Mouse (Mus musculus) neural tube, embryonic 13.5 days (tissue): ENCODE measurements around the gene Pxylp1. TPM values are rescaled to one million over a fixed set of nuclear protein-coding genes. Genes with fewer than 3 reads are reported as not detected.

ENCODE experiments used
- ATAC-seq: fragments of 200-750 bp; cut with Nextera tagmentation; 2 replicates; pipeline ENCODE4 v1.8.0; 2017; ENCODE audit warnings: low read depth, mild to moderate bottlenecking, moderate TSS enrichment, moderate library complexity
- H3K27ac ChIP-seq: fragments of 300-500 bp; sonication (generic); replicated peaks from 2 replicates; pipeline ENCODE4 v1.5.1; 2015; ENCODE audit warnings: moderate library complexity, mild to moderate bottlenecking, inconsistent platforms
- H3K27me3 ChIP-seq: fragments of 300-500 bp; sonication (generic); 2 replicates; pipeline ENCODE4 v1.6.1; 2015; ENCODE audit warnings: mild to moderate bottlenecking, inconsistent platforms
- H3K36me3 ChIP-seq: fragments of 300-500 bp; sonication (generic); 2 replicates; pipeline ENCODE4 v1.6.1; 2015; ENCODE audit warnings: mild to moderate bottlenecking, inconsistent platforms
- H3K4me1 ChIP-seq: fragments of 300-500 bp; sonication (generic); replicated peaks from 2 replicates; pipeline ENCODE4 v1.6.1; 2015; ENCODE audit warnings: inconsistent platforms
- H3K4me2 ChIP-seq: fragments of 300-500 bp; sonication (generic); 2 replicates; pipeline ENCODE4 v1.6.1; 2015; ENCODE audit warnings: inconsistent platforms, mild to moderate bottlenecking, moderate library complexity
- H3K4me3 ChIP-seq: fragments of 300-500 bp; sonication (generic); 2 replicates; pipeline ENCODE4 v1.5.1; 2015; ENCODE audit warnings: mild to moderate bottlenecking, inconsistent platforms
- H3K9ac ChIP-seq: fragments of 300-500 bp; sonication (generic); 2 replicates; pipeline ENCODE4 v1.6.1; 2015; ENCODE audit warnings: moderate library complexity, mild to moderate bottlenecking, inconsistent platforms
- H3K9me3 ChIP-seq: fragments of 300-500 bp; sonication (generic); 2 replicates; pipeline ENCODE4 v1.6.1; 2016; ENCODE audit warnings: inconsistent platforms
- WGBS: fragments of 180-500 bp; shearing (Covaris S2); methylation state at CpG from one replicate; pipeline ENCODE4 v1.1.7; 2015; 5-methylcytosine and 5-hydroxymethylcytosine counted together
- polyA plus RNA-seq: library from polyadenylated mRNA; unstranded; fragments of >200 nt; fragmentation: Nextera tagmentation; extraction: Ambion mirVana; gene quantifications from 2 replicates; pipeline ENCODE4 v1.2.1, GENCODE M21; 2015

The Pxylp1 gene
- polyA plus RNA-seq, 1 experiment from 2014 or later = 33.4 TPM

DNA sequence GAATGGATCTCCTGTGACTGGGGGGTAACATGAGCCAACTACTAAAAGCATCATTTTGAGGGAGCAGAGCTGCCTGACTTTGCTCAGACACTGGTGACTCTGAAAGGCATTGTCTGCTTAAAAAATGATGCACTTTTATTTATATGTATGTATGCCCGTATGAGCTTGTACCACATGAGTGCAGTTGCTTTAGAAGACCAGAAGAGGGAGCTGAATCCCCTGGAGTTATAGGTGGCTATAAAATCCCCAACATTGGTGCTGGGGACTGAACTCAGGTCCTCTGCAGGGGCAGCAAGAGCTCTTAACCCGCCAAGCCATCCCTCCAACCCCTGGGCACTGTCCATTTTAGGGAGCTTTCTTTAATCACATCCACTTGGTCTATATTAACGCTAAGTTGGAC, 21.5 kb upstream of the Pxylp1 start:
- ATAC-seq = no peak
- Histone ChIP-seq H3K4me1 (0 out of 2 replicates have a peak, but pooled peaks cover 8% of the 10 kb centered on the region), H3K27ac (no peak overlapping the region), H3K36me3 (no peaks in the 10 kb centered on the region), H3K9ac (no peak overlapping the region), H3K4me2 (no peak overlapping the region), H3K4me3 (no peak overlapping the region), H3K9me3 (no peaks in the 10 kb centered on the region), H3K27me3 (no peaks in the 10 kb centered on the region)
- 84% methylated on average over 3 of the region's 3 CpGs for WGBS

- H3K4me2 ChIP-seq = no peak overlapping the region
- H3K9me3 ChIP-seq = no peaks in the 10 kb centered on the region
- H3K36me3 ChIP-seq = no peaks in the 10 kb centered on the region
- no peaks in the 10 kb centered on the region for H3K27me3 ChIP-seq
- no peak overlapping the region for H3K9ac ChIP-seq
- peaks cover 8% of the 10 kb centered on the region; the same call in 1 of the 2 replicates for H3K4me1 ChIP-seq
- 78% methylated on average over 1 of the region's 1 CpGs for WGBS
- no peak for ATAC-seq
- H3K4me3 ChIP-seq = no peak overlapping the region
- no peak overlapping the region for H3K27ac ChIP-seq
Observed at GRCm38 (mm10) chr9:96909503-96909902, 17.0 kb upstream of the Pxylp1 start.

- H3K27me3 ChIP-seq = no peaks in the 10 kb centered on the region
- peaks cover 8% of the 10 kb centered on the region; the same call in 1 of the 2 replicates for H3K4me1 ChIP-seq
- H3K4me3 ChIP-seq = no peak overlapping the region
- ATAC-seq = no peak
- no peak overlapping the region for H3K27ac ChIP-seq
- H3K4me2 ChIP-seq = no peak overlapping the region
- H3K36me3 ChIP-seq = no peaks in the 10 kb centered on the region
- H3K9ac ChIP-seq = no peak overlapping the region
- no peaks in the 10 kb centered on the region for H3K9me3 ChIP-seq
- WGBS = 76% methylated on average over 2 of the region's 2 CpGs
Observed at GRCm38 (mm10) chr9:96908737-96909136, 16.3 kb upstream of the Pxylp1 start.

GRCm38 (mm10) chr9:96904360-96905355, 12.2 kb upstream of the Pxylp1 start:
- Histone ChIP-seq H3K4me2 (no peak overlapping the region), H3K4me3 (no peak overlapping the region), H3K4me1 (peaks cover 6% of the 10 kb centered on the region; the same call in 1 of the 2 replicates), H3K27me3 (no peaks in the 10 kb centered on the region), H3K36me3 (no peaks in the 10 kb centered on the region), H3K9ac (no peak overlapping the region), H3K9me3 (no peaks in the 10 kb centered on the region), H3K27ac (peak overlapping the region; percentile 33; the same call in 1 of the 2 replicates)
- WGBS = 26% methylated on average over 7 of the region's 7 CpGs
- peak; percentile 74 for ATAC-seq

GRCm38 (mm10) chr9:96899717-96900116, 7.2 kb upstream of the Pxylp1 start:
- H3K9ac ChIP-seq = no peak overlapping the region
- WGBS = 85% methylated on average over 5 of the region's 5 CpGs
- H3K4me1 ChIP-seq = peaks cover 2% of the 10 kb centered on the region; the same call in 1 of the 2 replicates
- H3K4me3 ChIP-seq = no peak overlapping the region
- H3K36me3 ChIP-seq = no peaks in the 10 kb centered on the region
- no peak for ATAC-seq
- H3K27me3 ChIP-seq = no peaks in the 10 kb centered on the region
- H3K27ac ChIP-seq = no peak overlapping the region
- no peak overlapping the region for H3K4me2 ChIP-seq
- H3K9me3 ChIP-seq = no peaks in the 10 kb centered on the region

DNA sequence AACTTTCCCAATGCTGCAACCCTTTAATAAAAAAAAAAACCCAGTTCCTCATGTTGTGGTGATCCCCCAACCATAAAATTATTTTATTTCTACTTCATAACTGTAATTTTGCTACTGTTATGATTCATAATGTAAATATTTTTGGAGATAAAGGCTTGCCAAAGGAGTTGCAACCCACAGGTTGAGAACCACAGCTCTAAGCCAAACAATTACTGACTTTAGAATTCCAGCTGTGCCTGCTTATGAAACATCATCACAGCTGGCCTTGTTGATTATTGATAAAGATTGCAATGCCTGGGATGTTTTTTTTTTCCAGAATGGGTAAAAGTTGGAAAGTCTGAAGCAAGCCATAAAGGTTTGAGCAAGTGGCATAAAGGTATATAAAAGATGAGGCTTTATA, 6.5 kb upstream of the Pxylp1 start:
- H3K4me1 ChIP-seq = no peaks in the 10 kb centered on the region
- no peaks in the 10 kb centered on the region for H3K36me3 ChIP-seq
- H3K27ac ChIP-seq = no peak overlapping the region
- H3K9me3 ChIP-seq = no peaks in the 10 kb centered on the region
- ATAC-seq = no peak
- H3K4me3 ChIP-seq = no peak overlapping the region
- H3K4me2 ChIP-seq = no peak overlapping the region
- H3K27me3 ChIP-seq = no peaks in the 10 kb centered on the region
- H3K9ac ChIP-seq = no peak overlapping the region

DNA sequence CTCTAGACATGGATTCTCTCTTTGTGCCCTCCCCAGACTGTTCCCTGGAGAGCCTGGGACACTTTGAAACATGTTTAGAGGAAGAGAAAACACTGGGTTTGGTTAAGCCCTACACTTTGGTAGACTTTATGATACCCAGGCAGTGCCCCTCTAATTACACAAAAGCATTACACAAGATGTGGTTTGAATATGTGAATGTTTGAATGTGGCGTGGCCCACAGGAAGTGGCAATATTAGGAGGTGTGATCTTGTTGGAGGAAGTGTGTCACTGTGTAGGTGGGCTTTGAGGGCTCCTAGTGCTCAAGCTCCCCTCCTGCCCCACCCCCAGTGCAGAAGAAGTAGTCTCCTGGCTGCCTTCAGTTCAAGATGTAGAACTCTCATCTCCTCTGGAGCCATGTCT, 4.2 kb upstream of the Pxylp1 start:
- ATAC-seq = no peak

GRCm38 (mm10) chr9:96893582-96893981, 1.1 kb upstream of the Pxylp1 start:
- 66% methylated on average over 5 of the region's 5 CpGs for WGBS
- ATAC-seq = no peak
- H3K27ac ChIP-seq = no peak overlapping the region

More for the DNA sequence above, 4.2 kb upstream of the Pxylp1 start:
- Histone ChIP-seq H3K9ac (no peak overlapping the region), H3K36me3 (no peaks in the 10 kb centered on the region), H3K4me1 (peaks cover 16% of the 10 kb centered on the region), H3K4me3 (no peak overlapping the region), H3K27me3 (no peaks in the 10 kb centered on the region), H3K9me3 (no peaks in the 10 kb centered on the region), H3K4me2 (no peak overlapping the region), H3K27ac (no peak overlapping the region)
- whole genome bisulfite sequencing = 97% methylated on average over 1 of the region's 1 CpGs

GRCm38 (mm10) chr9:96891341-96892330, 833 bp downstream of the Pxylp1 start:
- no peak for ATAC-seq
- 50% methylated on average over 12 of the region's 12 CpGs for WGBS
- H3K9ac ChIP-seq = 0 out of 2 replicates have a peak overlapping the region, but pooled peaks have one; percentile 12
- H3K9me3 ChIP-seq = no peaks in the 10 kb centered on the region
- peak overlapping the region; percentile 74 for H3K27ac ChIP-seq
- peak overlapping the region; percentile 11; the same call in 1 of the 2 replicates for H3K4me2 ChIP-seq
- peaks cover 61% of the 10 kb centered on the region for H3K4me1 ChIP-seq
- no peak overlapping the region for H3K4me3 ChIP-seq
- no peaks in the 10 kb centered on the region for H3K27me3 ChIP-seq
- no peaks in the 10 kb centered on the region for H3K36me3 ChIP-seq

More at GRCm38 (mm10) chr9:96893582-96893981, 1.1 kb upstream of the Pxylp1 start:
- H3K4me1 ChIP-seq = peaks cover 41% of the 10 kb centered on the region
- H3K4me3 ChIP-seq = no peak overlapping the region
- no peaks in the 10 kb centered on the region for H3K36me3 ChIP-seq
- H3K27me3 ChIP-seq = no peaks in the 10 kb centered on the region
- no peak overlapping the region for H3K9ac ChIP-seq
- H3K4me2 ChIP-seq = no peak overlapping the region
- no peaks in the 10 kb centered on the region for H3K9me3 ChIP-seq

GRCm38 (mm10) chr9:96890756-96891155, 1.7 kb downstream of the Pxylp1 start:
- H3K9me3 ChIP-seq = no peaks in the 10 kb centered on the region
- peak overlapping the region; percentile 76 for H3K27ac ChIP-seq
- H3K36me3 ChIP-seq = no peaks in the 10 kb centered on the region
- peaks cover 70% of the 10 kb centered on the region for H3K4me1 ChIP-seq
- 87% methylated on average over 6 of the region's 6 CpGs for WGBS
- no peak overlapping the region for H3K9ac ChIP-seq
- no peak overlapping the region for H3K4me3 ChIP-seq
- H3K27me3 ChIP-seq = no peaks in the 10 kb centered on the region
- peak overlapping the region; percentile 86; the same call in 1 of the 2 replicates for H3K4me2 ChIP-seq
- ATAC-seq = no peak

DNA sequence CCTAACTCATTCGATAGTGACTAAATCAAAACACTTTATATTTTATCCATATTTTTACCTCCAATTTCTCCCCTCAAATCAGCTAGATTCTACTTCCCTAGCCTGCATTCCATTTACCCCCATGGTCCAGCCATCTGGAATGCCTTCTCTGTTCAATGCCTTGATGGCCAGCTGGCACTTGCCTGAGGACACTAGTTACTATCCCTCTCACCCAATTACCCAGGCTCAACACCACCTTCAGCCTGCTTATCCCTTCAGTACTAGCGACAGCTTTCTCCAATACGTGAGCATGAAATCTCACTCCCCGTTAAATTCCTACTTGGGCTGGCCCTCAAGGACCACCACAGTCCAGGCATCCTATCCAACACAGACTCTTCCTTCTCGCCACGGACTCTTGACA, 2.2 kb downstream of the Pxylp1 start:
- Histone ChIP-seq H3K27ac (peak overlapping the region; percentile 76), H3K4me2 (peak overlapping the region; percentile 86), H3K27me3 (no peaks in the 10 kb centered on the region), H3K9me3 (no peaks in the 10 kb centered on the region), H3K4me1 (peaks cover 75% of the 10 kb centered on the region), H3K9ac (peak overlapping the region; percentile 84; the same call in 1 of the 2 replicates), H3K36me3 (no peaks in the 10 kb centered on the region), H3K4me3 (peak overlapping the region; percentile 58; the same call in 1 of the 2 replicates)
- ATAC-seq = no peak
- WGBS = 62% methylated on average over 6 of the region's 6 CpGs
